Mouse (Mus musculus) stomach, embryonic 14.5 days (tissue): ENCODE results near the gene Kcna5. TPM values are rescaled to one million over a fixed set of nuclear protein-coding genes. Genes with fewer than 3 reads are reported as not detected.

Source experiments
- ATAC-seq: fragments of 200-750 bp; cut with Nextera tagmentation; 2 replicates; pipeline ENCODE4 v1.8.0; 2017; ENCODE audit warnings: low read depth, moderate TSS enrichment; ENCODE audit not compliant: insufficient number of reproducible peaks, insufficient read depth, low FRiP score
- H3K27ac ChIP-seq: fragments of 300-500 bp; sonication (generic); 2 replicates; pipeline ENCODE4 v1.5.1; 2014; ENCODE audit warnings: mild to moderate bottlenecking, low read length, moderate library complexity, mixed read lengths
- H3K27me3 ChIP-seq: fragments of 300-500 bp; sonication (generic); 2 replicates; pipeline ENCODE4 v1.6.1; 2014; ENCODE audit warnings: low read length, control low read depth, mixed read lengths; ENCODE audit not compliant: control insufficient read depth, insufficient read depth
- H3K36me3 ChIP-seq: fragments of 300-500 bp; sonication (generic); 2 replicates; pipeline ENCODE4 v1.6.1; 2014; ENCODE audit warnings: mild to moderate bottlenecking, control low read depth, low read length, moderate library complexity, mixed read lengths; ENCODE audit not compliant: control insufficient read depth, insufficient read depth
- H3K4me1 ChIP-seq: fragments of 300-500 bp; sonication (generic); 2 replicates; pipeline ENCODE4 v1.6.1; 2014; ENCODE audit warnings: low read length, control low read depth, mixed read lengths; ENCODE audit not compliant: control insufficient read depth, insufficient read depth
- H3K4me2 ChIP-seq: fragments of 300-500 bp; sonication (generic); replicated peaks from 2 replicates; pipeline ENCODE4 v1.6.1; 2014; ENCODE audit warnings: low read depth, low read length, control low read depth
- H3K4me3 ChIP-seq: fragments of 300-500 bp; sonication (generic); 2 replicates; pipeline ENCODE4 v1.5.1; 2014; ENCODE audit warnings: low read depth, low read length, control low read depth
- H3K9ac ChIP-seq: fragments of 300-500 bp; sonication (generic); replicated peaks from 2 replicates; pipeline ENCODE4 v1.6.1; 2014; ENCODE audit warnings: low read depth, mild to moderate bottlenecking, control low read depth, low read length, moderate library complexity, mixed read lengths
- H3K9me3 ChIP-seq: fragments of 300-500 bp; sonication (generic); 2 replicates; pipeline ENCODE4 v1.6.1; 2016; ENCODE audit warnings: low read depth, low read length, control low read depth; ENCODE audit not compliant: control insufficient read depth
- WGBS: fragments of 180-500 bp; shearing (Covaris S2); extraction: QIAGEN DNeasy Blood & Tissue Kit; methylation state at CpG from one replicate; pipeline ENCODE4 v1.1.7; 2014; 5-methylcytosine and 5-hydroxymethylcytosine counted together
- polyA plus RNA-seq: library from polyadenylated mRNA; unstranded; fragments of >200 nt; fragmentation: Nextera tagmentation; extraction: Ambion mirVana; gene quantifications from 2 replicates; pipeline ENCODE4 v1.2.1, GENCODE M21; 2014

Gene Kcna5
- polyA plus RNA-seq, 1 experiment from 2014 or later = 12.2 TPM

GRCm38 (mm10) chr6:126530019-126530418 lies 5.2 kb downstream of the Kcna5 start:
- 85% methylated on average over 3 of the region's 3 CpGs for WGBS
- no peak for ATAC-seq
- Histone ChIP-seq H3K9me3 (no peaks in the 10 kb centered on the region), H3K9ac (no peak overlapping the region), H3K4me1 (peaks cover 5% of the 10 kb centered on the region; the same call in 1 of the 2 replicates), H3K27ac (no peak overlapping the region), H3K27me3 (no peaks in the 10 kb centered on the region), H3K4me2 (no peak overlapping the region), H3K36me3 (no peaks in the 10 kb centered on the region), H3K4me3 (no peak overlapping the region)

DNA sequence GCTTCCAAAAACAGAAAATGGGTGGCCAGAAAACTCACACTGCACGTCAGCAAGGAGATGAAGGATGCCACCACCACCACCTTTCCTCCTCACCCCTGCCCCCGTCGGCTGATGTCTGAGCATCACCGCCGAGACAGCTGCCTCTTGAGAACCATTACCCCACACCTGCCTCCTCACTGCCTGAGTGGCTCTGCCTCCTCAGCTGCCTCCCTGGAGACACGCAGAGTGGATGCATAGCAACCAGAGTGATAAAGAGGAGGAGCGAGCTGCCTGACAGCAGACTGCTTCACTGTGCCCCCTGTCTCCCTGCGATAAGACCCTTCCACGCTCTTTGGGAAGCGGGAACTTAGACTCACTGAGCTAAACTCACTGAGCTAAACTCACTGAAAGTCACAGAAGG lies 20.5 kb downstream of the Kcna5 start:
- no peak for ATAC-seq
- WGBS = 25% methylated on average over 10 of the region's 10 CpGs
- no peak overlapping the region for H3K4me2 ChIP-seq
- no peaks in the 10 kb centered on the region for H3K9me3 ChIP-seq
- no peaks in the 10 kb centered on the region for H3K27me3 ChIP-seq
- no peak overlapping the region for H3K9ac ChIP-seq
- no peak overlapping the region for H3K27ac ChIP-seq
- no peaks in the 10 kb centered on the region for H3K4me1 ChIP-seq
- H3K4me3 ChIP-seq = no peak overlapping the region
- H3K36me3 ChIP-seq = no peaks in the 10 kb centered on the region

DNA sequence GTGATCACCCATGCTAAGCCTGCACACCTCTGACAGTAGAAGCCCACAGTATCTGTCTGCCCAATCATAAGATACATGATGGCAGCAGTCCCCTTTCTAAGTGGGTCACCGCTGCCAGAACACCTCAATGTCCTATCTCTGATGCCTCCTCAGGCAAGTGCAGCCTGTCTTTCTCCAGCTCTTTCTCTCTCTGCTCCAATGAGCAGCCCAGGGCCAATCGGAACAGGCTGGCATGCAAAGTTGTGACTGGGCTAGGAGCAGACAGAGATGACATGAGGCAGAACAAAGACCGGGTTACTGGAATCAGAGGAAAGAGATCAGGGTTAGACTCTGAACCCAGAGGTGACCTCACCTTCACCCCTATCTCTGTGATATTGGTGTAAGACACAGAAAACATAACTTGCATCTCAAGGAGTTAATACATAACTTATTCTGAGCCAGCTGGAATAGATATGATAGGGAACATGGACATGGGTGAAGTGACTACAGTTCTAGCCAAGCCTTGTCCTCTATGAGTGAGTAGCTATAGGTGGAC lies 21.4 kb downstream of the Kcna5 start:
- Histone ChIP-seq H3K4me3 (no peak overlapping the region), H3K9ac (no peak overlapping the region), H3K4me1 (no peaks in the 10 kb centered on the region), H3K27me3 (no peaks in the 10 kb centered on the region), H3K27ac (no peak overlapping the region), H3K36me3 (no peaks in the 10 kb centered on the region), H3K4me2 (no peak overlapping the region), H3K9me3 (no peaks in the 10 kb centered on the region)
- no peak for ATAC-seq
- 89% methylated on average over 3 of the region's 3 CpGs for WGBS

GRCm38 (mm10) chr6:126513154-126513553 lies 22.1 kb downstream of the Kcna5 start:
- Histone ChIP-seq H3K4me2 (no peak overlapping the region), H3K4me1 (no peaks in the 10 kb centered on the region), H3K9ac (no peak overlapping the region), H3K4me3 (no peak overlapping the region), H3K27me3 (no peaks in the 10 kb centered on the region), H3K27ac (no peak overlapping the region), H3K9me3 (no peaks in the 10 kb centered on the region), H3K36me3 (no peaks in the 10 kb centered on the region)
- ATAC-seq = no peak
- 83% methylated on average over 3 of the region's 3 CpGs for WGBS

DNA sequence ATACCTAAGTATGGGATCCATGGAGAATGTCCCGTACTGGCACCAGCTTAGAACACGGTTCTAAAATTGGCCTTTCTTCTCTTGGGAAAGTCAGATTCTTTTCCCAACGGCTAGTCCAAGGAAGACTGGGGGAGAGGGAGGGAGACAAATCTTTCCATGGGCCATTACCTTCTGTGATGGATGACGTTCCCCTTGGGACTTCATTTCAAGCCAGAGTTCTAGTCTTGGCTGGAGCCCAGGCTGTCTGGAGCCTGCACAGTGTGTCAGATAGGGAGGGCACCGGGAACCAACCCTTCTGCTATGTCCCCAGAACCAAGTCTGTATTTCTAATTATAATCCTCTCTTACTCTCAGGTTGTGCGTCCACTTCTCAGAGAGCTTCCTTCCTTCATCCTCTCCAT lies 26.5 kb downstream of the Kcna5 start:
- WGBS = 79% methylated on average over 6 of the region's 6 CpGs
- Histone ChIP-seq H3K9me3 (no peaks in the 10 kb centered on the region), H3K4me2 (no peak overlapping the region), H3K4me1 (no peaks in the 10 kb centered on the region), H3K27ac (no peak overlapping the region), H3K4me3 (no peak overlapping the region), H3K27me3 (no peaks in the 10 kb centered on the region), H3K36me3 (no peaks in the 10 kb centered on the region), H3K9ac (no peak overlapping the region)
- no peak for ATAC-seq

- Histone ChIP-seq H3K4me2 (no peak overlapping the region), H3K4me1 (no peaks in the 10 kb centered on the region), H3K4me3 (no peak overlapping the region), H3K9me3 (no peaks in the 10 kb centered on the region; the same call in 1 of the 2 replicates), H3K27ac (no peak overlapping the region), H3K36me3 (no peaks in the 10 kb centered on the region), H3K9ac (no peak overlapping the region), H3K27me3 (no peaks in the 10 kb centered on the region)
- WGBS = 77% methylated on average over 8 of the region's 8 CpGs
- no peak for ATAC-seq
Measured at GRCm38 (mm10) chr6:126503920-126504319, 31.3 kb downstream of the Kcna5 start.

- no peaks in the 10 kb centered on the region; the same call in 1 of the 2 replicates for H3K9me3 ChIP-seq
- no peak for ATAC-seq
- no peak overlapping the region for H3K4me3 ChIP-seq
- no peak overlapping the region for H3K9ac ChIP-seq
- no peaks in the 10 kb centered on the region for H3K36me3 ChIP-seq
- H3K4me1 ChIP-seq = no peaks in the 10 kb centered on the region
- no peak overlapping the region for H3K27ac ChIP-seq
- 41% methylated on average over 9 of the region's 9 CpGs for WGBS
- H3K4me2 ChIP-seq = no peak overlapping the region
- no peaks in the 10 kb centered on the region for H3K27me3 ChIP-seq
Measured at GRCm38 (mm10) chr6:126502691-126503301, 32.4 kb downstream of the Kcna5 start.

GRCm38 (mm10) chr6:126500985-126501384 lies 34.2 kb downstream of the Kcna5 start:
- Histone ChIP-seq H3K9me3 (no peaks in the 10 kb centered on the region; the same call in 1 of the 2 replicates), H3K4me1 (no peaks in the 10 kb centered on the region), H3K36me3 (no peaks in the 10 kb centered on the region), H3K4me3 (no peak overlapping the region), H3K27me3 (no peaks in the 10 kb centered on the region), H3K9ac (no peak overlapping the region), H3K27ac (no peak overlapping the region), H3K4me2 (no peak overlapping the region)
- no peak for ATAC-seq
- 86% methylated on average over 6 of the region's 6 CpGs for WGBS

DNA sequence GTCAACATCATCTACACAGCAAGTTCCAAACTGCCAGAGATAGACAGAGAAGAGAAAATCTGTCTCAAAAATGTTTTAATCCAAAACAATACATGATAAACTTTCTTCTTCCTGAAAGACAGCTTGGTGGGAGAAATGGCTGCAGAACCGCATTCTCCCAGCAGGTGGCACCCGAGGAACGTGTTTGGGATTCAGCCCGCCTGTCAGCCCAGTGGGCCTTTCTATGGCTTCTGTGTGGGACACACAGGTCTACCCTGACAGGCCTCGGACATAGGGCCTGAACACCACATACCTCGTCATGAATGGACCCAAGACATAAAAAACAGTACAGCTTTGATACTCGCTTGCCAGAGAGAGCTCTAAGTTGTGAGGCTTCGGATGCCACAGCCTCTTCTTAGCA lies 35.1 kb downstream of the Kcna5 start:
- no peak for ATAC-seq

More for the DNA sequence above, 35.1 kb downstream of the Kcna5 start:
- Histone ChIP-seq H3K4me1 (no peaks in the 10 kb centered on the region), H3K27me3 (no peaks in the 10 kb centered on the region), H3K36me3 (no peaks in the 10 kb centered on the region), H3K4me3 (no peak overlapping the region), H3K27ac (no peak overlapping the region), H3K9ac (no peak overlapping the region), H3K4me2 (no peak overlapping the region), H3K9me3 (no peaks in the 10 kb centered on the region; the same call in 1 of the 2 replicates)
- WGBS = 18% methylated on average over 8 of the region's 8 CpGs
